Mouse (Mus musculus) kidney, postnatal 25 days (tissue): ENCODE measurements at regions not wholly inside any gene's neighbourhood (a gene's known extent, or its start where the extent isn't known, plus 50 kb on each side); places are given as distances from the start of the nearest gene placed in this dataset.

Source experiments
- DNase-seq, 2 experiments: peaks; one replicate each; pipeline ENCODE4 v3.0.0; 2021; ENCODE audit warnings: mixed read lengths in 2 of 2

DNA sequence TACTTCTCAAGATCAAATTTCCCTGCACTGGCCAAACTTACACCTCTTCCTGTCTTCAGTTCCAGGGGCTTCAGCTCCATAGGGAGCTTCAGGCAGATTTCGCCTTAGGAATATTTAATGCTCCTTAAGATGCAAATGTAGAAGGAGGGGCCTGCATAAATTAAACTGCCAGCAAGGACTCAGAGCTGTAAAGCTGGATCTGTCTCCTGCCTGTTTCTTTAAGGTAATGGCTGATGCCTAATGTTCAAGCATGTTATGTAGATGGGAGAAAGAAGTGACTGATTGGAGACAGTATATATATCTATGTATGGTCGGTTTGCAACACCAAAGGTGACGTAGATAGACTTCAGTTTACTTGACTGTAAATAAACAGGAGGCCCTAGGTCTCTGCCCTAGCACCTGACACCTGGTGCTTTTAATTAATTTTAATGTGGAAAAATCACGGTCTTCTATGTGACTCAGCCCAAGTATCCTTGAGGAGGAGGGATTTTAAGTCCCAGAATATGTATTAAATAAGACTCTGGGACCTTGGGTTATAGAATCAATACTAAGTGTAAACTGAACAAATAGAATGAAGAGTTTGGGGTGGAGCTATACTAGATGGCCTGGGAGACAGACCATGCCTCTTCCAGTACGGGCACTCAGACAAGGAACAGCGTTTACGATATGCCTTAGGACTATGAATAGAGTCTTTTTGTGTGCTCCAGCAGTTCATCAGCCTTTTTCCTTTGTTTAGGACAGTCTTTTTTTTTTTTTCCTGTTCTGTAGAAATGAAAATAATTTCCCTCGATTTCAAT is 651.7 kb upstream of the Lmcd1 start:
- DNase-seq: no peak

DNA sequence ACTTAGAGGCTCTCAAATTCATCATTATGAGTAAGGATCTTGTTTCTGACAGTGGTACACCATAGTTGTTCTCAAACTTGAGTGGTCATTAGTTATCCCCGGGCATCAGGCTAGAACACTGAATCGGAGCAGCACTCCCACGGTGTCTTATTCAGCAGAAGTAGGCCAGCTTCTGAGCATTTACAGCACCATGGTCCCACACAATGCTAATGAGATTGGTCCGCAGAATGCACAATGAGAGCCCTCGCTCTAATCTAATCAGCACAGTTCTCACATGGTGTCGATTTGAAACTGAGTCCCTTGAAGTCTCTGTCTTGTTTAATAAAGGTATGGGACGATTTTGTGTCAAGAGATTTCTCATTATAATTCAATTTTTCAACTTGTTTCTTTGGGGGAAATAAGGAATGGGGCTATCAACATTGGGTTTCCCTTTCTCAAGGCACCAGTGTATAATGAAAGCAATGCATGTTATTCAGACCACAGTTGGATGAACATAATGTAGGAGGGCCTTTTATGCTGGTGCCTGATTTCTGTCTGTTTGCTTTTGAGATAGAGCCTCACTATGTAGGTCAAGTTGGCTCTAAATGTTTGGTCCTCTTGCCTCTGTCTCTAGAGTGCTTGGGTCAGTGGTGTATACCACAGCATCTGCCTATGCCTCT is 650.9 kb upstream of the Lmcd1 start:
- no peak for DNase-seq

DNA sequence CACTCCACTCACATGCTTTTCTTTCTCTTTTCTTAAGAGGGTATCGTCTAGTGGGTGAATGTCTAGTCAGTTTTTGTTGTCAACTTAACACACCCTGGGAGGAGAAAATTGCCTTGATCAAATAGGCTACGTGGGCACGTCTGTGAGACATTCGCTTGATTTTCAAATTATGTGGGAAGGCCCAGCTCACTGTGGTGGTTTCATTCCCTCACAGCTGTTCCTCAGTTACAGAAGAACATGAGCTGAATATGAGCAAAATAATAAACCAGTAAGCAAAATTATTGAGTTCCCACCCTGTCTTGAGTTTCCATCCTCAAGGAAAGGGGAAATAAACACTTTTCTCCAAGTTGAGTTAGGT is 650.4 kb upstream of the Lmcd1 start:
- no peak for DNase-seq

DNA sequence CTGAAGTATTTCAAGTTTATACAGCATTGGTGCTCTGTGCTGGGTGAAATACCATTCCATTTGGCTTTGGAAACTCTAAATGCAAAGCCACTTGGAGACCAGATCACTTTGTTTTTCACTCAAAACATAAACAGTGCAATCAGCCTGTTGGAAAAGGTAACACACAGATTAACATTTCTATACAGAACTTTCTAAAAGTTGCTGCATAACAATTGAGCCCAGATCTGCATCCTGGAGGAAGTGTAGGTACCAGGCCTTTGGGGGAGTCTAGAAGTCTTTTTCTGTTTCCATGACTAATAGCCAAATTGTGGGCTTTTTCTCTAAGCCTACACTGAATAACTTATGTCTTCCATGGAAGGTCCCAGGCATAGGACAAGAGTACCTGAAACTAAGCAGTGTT is 648.1 kb upstream of the Lmcd1 start:
- DNase-seq: no peak

DNA sequence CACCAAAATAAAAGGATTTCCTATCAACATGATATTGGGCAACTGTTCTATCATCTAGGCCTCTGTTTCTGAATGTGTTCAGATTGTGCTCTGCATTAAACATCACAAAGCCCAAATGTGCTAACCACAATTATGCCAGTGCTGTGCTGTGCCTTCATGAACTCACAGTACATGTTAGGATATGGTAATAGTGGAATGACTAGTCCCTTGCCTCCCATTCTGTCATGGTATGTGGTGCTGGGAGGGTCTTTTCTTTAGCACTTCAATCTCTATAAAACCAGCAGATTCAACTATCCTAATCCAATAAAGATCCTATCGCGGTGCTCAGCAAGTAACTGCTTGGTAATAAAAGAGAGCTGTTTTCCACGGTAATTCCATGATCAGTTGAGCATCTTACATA is 620.8 kb upstream of the Lmcd1 start:
- no peak for DNase-seq

DNA sequence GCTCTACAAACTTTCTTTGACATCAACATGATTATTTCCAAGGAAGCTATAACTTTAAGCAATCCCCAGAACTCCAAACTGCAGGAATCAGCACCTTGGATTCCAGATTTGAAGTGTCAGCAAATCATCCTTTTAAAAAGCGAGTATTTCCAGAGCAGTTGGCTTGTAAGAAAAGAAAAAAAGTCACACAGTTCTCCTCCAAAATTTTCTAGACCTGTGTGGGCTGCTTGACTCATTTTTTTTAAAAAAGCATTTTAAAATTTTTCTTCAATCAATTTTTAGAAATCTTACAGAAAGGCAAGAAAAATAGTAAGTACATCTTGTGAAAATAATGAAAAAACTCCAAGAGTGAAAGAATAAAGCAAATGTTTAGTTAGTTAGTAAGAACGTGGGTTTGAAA is 613.6 kb upstream of the Lmcd1 start:
- DNase-seq: no peak

DNA sequence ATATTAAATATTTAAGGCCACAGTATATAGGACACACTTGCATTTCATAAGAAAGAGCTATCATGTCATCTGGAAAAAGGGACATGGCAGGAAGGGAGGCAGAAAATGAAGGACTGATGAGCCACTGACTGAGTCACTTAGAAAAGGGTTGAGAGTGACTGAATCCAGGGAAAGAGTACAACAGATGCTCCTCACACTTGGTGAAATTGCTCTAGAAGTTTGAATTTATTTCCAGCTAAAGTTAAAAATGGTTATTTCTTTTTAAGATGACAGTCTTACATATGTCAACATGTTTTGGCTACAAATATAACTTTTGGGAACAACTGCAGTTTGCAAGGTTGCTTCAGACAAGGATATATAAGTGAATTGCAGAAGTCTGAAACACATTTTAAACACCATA is 609.0 kb upstream of the Lmcd1 start:
- DNase-seq: no peak

DNA sequence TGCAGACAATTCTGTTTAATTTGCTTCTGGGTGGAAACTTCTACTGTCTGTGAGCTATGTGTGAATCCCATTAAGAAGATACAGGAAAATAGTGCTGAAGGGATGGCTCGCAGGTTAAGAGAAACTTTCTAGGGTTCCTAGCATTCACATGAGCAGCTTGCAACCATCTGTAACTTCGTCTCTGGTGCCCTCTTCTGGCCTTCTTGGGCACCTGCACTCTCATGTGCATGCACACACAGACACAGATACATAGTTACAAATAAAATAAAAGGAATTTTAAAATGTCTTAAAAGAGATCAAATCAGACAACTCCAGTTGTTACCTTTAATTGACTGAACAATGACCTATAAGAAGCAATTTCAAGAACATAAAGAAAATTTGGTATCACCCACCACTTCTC is 588.6 kb upstream of the Lmcd1 start:
- DNase-seq: no peak

DNA sequence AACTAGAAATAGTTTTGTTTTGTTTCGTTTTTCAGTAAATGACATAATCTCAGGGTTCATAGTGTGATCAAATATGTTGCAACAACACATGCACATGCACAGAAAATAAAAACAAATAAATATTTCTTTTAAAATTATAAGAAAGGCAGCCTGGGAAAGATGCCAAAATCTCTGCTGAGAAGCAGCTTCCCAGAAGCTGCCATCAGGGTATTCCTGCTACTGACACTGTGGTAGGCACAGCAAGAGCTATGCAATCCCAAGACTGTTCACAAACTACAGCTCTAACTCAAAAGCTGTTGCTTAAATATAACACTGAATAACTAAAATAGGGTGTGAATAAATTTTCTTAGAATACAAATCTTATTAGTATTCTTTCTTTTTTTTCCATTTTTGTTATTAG is 570.7 kb upstream of the Lmcd1 start:
- no peak for DNase-seq

DNA sequence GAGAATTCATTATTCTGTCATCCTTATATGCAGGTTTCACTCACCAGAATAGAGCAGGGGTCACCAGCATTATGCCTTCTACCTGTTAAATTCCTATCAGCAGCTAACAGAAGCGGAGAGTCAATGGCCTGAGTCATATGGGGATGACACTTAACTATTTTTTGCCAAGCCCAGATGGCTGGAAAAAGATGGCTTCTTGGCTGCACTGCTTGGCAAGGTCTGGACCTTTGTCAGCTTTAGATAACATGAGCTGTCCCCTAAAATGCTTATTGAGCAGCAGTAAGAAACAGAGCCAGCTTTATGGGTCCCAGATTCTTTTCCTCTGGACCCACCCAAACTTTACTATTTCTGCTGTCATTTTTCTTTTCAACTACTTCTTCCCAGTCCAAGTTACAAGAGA is 565.3 kb upstream of the Lmcd1 start:
- no peak for DNase-seq

DNA sequence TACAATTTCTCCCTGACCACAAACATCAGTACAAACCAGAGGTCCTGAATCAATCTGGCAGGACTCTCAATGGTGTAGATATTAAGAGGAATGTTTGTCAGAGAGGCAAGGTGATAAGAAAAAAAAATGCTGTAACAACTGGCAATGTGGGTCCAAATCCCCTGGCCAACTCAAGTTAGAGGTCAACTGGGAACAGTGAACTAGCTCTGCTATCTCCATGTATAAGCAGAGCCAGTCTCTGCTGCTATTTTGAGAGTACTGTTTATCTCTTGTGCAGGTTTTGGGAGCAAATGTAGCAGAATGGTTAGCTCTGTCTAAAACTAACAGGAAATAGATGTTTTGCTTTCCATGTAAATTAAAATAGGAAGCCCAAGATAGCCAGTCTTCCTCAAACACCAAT is 547.6 kb upstream of the Lmcd1 start:
- no peak for DNase-seq

DNA sequence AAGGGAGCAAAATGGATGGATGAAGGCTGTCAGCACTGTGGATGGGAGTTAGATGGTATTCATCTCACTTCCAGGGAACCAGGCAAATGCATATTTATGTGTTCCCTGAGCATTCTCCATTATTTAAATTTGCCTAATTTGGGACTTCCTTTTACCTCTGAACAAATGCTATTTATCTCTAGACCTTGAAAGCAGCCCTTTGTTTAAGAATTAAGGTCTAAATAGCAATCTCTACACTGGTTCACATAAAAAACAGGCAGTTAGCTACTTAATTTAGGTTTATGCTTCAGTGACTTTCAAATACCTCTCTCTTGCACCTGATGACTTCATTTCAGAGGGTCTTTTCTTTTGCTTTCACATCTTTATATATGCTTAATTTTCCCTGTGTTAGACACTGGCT is 543.2 kb upstream of the Lmcd1 start:
- DNase-seq: no peak

DNA sequence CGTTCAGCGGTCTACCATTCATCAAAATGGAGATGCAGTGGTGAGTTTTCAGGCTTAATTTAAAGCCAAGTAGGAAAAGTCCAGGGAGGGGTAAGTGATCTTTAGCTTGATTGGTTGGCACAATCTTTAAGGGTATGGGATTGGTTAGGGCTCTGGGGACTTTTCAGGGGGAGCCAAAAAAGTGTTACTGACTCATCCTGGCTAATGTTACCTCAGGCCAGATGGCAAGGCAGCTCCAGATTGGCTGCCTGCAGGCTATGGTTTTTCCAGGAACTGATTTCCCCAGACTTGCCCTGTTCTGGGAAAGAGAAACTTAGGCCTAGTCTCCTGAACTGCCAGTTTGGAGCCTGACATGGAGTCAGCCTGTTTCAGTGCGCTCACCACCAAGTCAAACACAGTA is 539.6 kb upstream of the Lmcd1 start:
- DNase-seq: no peak

DNA sequence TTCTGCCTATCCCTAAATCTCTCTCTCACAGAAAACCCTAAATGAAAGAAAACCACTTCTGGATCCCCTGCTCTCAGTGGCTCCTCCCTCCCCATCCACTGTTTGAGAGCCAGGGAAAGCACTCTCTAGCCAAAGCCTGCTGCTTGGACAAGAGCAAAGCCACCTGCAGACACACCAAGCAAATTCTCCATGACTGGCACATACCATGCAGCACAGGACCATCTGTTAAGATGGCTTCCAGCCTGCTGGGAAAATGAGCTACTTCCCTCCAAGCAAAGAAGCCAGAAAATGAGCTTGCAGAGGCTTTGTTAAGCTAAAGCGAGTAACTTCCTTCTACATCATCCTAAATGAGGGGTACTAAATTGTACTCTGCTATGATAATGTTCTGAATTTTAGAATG is 534.6 kb upstream of the Lmcd1 start:
- no peak for DNase-seq

DNA sequence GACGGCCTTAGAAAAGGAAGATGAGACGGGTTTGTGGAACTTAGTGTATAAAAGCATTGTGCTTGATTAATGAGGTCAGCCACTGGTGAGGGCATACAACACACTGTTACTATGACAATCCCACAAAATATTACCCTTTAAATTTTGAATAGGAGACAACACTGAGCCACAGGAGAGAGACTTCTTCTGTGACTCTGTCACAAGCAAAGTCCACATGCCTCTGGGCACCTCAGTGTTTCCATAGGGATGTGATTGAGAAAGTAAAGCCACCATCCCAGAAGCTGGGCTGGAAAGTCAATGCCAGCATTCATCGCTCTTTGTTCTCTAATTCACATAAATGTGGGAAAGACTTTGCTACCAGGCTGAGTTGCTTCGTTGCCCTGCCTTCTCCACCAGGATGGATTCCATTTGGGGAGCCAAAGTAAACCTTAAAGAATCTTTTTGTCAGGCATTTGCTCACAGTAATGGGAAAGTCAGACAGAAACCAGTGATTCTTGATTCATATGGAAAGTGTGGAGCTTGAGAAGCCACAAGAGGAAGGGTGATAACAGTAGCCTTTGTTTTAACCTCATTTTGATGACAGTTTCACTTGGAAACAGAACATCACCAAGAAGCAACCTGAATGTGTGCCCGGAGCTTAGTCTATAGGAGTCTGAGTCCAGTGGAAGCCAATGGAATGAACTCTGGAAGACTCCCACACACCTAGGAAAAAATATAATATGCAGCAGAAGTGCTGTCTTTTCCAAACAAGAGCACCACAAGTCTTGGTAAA is 491.7 kb upstream of the Lmcd1 start:
- no peak for DNase-seq

DNA sequence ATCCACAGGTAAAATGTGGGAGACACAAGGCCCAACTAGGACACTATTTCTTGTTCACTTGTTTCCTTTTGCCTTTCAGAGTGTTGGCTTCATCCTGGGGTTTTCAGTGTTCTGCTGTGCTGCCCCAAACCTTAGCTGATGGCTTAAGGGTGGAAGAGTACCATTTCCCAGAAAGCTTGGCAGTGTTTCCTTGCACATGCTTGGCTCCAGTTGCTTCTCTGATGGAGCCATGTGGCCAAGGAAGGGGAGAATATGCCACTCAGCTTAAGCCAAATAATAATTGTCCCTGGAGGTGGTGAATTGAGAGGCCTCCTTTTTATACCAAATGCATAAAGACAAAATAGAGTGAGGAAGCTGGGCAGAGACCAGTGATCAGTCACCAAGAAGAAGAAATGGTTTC is 464.9 kb upstream of the Lmcd1 start:
- DNase-seq: no peak

DNA sequence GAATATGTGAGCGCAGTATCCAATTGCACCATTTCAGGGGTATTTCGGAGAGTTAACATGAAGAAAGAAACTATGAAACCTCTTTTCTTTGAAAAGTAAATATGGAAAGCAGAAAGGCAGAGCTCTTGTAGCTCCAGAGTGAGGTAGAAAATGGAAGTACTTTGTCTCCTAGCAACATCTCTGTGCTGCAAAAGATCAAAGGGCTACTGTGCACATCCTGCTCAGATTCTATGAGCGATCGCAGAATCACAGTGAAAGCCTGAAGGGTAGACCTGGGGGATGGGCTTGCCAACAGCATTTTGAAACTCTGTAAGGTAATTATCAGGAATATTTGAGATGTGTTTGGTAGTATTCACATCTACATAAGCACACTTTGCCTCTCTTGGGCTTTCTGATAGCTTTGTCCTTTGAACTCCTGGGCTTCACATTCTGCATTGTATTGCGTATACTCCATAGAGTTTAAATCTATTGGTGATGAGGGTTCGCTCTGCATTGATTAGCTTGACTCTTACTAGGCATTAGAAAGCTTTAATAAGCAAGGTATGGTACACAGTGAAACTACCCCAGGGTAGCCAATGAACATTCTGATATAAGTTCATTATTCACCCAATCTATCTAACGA is 459.5 kb upstream of the Lmcd1 start:
- DNase-seq: no peak

DNA sequence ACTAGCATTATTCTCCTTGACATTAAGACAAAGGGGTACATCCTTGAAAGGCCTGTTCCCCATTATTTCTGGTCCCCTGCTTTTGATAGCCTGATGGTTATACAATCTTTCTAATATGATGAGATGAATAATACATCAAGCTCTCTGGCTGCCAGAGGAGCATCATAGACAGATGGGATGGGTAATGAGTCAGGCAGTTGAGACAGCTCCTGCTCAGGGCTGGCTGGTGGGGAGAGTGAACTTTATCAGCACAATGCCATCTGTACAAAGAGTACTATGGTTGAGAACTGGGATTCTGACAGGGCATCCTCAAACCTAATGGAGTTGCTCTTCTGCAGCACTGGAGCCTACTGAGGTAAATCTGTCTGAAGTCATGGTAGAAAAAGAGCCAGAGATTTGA is 458.4 kb upstream of the Lmcd1 start:
- DNase-seq: no peak

DNA sequence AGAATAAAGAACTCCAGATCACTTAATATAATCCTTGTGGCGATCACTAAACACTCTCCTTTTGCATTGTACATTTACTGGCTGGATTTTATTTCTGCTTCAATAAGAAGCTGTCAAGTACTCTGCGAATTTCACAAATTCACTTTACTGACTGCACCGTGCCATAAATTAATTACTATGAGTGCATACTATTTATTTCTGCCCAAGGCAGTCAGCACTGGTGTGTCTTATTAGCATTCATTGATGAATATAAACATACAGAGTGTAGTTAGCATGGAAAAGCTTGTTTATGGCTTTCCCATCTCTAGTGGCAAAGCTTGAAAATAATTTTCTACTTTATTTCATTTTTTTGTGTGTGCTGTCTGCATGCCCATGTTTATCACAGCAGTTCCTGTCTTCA is 453.3 kb upstream of the Lmcd1 start:
- no peak for DNase-seq

DNA sequence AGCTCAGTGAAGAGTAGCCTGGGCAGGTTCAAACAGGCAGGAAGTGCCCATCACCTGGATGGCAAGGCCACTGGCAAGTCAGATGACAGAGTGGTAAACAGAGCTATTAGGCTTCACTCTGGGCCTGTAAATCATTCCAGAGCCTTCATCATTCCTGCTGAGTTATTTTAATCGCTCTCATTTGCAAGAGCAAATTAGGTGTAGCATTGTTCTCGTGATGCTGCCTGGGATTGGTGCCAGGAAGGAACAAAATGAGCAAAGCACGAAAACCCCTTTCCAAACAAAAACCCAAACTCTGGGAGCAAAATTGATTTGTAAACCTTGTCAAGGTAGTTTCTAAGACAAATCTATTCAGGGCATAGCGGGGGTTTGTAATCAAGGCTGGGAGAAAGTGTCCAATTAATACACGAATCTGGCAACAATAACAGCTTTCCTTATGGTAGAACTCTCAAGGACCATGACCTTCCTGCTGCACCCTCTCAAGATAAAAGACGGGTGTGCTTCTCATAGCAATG is 429.2 kb upstream of the Lmcd1 start:
- DNase-seq: no peak

DNA sequence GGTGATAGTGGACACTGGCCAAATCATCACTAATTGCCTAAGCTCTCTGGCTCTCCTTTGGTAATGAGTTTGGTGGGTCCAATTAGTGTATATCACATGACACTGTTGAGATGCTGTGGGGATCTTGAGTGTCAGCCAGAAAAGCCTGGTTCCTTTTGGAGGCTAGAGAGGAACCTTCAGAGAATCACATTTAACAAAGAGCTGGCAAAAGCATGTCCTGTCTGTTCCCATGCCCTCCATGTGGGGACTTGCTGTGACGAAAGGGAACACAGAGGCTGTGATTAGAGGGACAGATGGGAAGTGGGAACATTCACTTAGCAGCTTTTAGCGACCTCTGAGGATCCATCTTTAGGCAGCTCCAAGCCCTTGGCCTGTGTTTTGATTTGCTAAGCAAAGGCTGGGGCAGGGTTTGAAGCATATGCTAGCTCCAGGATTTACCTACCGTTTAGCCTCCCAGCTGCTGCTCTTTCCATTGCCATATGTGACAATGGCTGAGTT is 407.4 kb upstream of the Lmcd1 start:
- no peak for DNase-seq

DNA sequence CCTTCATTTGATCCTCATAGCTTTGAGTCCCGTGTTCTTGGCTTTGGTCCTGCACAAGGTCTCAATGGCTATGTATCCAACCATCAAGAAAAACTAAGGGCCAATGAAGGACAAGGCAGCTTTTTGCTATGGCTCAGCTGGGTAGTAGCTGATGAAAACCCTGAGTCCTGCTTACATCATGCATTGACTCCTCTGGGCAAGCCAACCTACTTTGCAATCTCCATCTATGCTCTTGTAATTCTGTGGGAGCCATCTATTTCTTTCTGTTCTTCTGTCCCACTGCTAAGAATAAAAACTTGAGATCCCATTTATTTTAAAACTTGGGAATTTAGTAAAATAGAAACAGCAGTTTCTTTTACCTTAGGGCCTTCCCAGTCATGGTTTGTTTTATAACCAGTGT is 391.0 kb upstream of the Lmcd1 start:
- DNase-seq: no peak

DNA sequence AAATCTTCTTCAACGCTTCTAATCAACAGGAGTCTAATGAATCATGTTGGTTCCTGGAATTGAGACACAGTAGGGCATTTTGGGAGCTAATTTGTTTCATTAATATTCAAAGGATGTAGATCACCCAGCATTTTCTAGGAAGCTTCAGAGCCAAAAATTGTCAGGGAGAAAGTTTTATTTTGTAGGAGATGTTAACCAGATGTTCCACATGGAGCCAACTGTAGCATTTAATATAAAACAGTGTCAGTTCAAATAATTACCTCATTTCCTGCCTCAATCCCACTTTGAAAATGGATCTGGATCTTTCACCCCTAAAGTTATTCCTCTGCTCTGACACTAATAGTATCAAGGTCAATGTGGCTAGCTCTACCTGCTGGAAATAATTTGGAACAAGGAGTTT is 389.6 kb upstream of the Lmcd1 start:
- DNase-seq: no peak
